Mouse (Mus musculus) bone marrow macrophage, adult 2 months (primary cell): ENCODE measurements around the gene Calml4.

Source experiments
- CTCF ChIP-seq: IDR thresholded peaks from 2 replicates; pipeline ENCODE4 v1.5.1; 2012; ENCODE audit warnings: low read depth, mild to moderate bottlenecking, low read length, moderate library complexity
- POLR2A ChIP-seq: IDR thresholded peaks from 2 replicates; pipeline ENCODE4 v1.6.1; 2012; ENCODE audit warnings: mild to moderate bottlenecking, low read depth, low read length, borderline replicate concordance

- TF ChIP-seq POLR2A (no peak), CTCF (no peak)
Measured at GRCm38 (mm10) chr9:62835705-62836446, 22.0 kb upstream of the Calml4 start.
